Mouse (Mus musculus) thymus, postnatal 10 days (tissue): ENCODE results near the gene Atp2a2.

Experiments used
- DNase-seq, 2 experiments: peaks; one replicate each; pipeline ENCODE4 v3.0.0; 2021; ENCODE audit warnings: low spot score in 2 of 2

The Atp2a2 gene

GRCm38 (mm10) chr5:122411892-122412291 is 90.1 kb downstream of the Atp2a2 start:
- DNase-seq, result no peak

GRCm38 (mm10) chr5:122409692-122410645 is 92.1 kb downstream of the Atp2a2 start:
- no peak for DNase-seq

GRCm38 (mm10) chr5:122405537-122405936 is 96.5 kb downstream of the Atp2a2 start:
- DNase-seq, result no peak
